Mouse (Mus musculus) stomach, postnatal 0 days (tissue): ENCODE data around the gene Ap4m1.
A peak's percentile ranks its signal among the peaks of the same experiment; 100 is the strongest.

ENCODE experiments used
- CTCF ChIP-seq: IDR thresholded peaks from 2 replicates; pipeline ENCODE4 v1.5.1; 2016; ENCODE audit warnings: antibody characterized with exemption, low read depth, mild to moderate bottlenecking, moderate library complexity
- EP300 ChIP-seq: optimal IDR thresholded peaks from 2 replicates; pipeline ENCODE3; 2016; ENCODE audit warnings: antibody characterized with exemption

DNA sequence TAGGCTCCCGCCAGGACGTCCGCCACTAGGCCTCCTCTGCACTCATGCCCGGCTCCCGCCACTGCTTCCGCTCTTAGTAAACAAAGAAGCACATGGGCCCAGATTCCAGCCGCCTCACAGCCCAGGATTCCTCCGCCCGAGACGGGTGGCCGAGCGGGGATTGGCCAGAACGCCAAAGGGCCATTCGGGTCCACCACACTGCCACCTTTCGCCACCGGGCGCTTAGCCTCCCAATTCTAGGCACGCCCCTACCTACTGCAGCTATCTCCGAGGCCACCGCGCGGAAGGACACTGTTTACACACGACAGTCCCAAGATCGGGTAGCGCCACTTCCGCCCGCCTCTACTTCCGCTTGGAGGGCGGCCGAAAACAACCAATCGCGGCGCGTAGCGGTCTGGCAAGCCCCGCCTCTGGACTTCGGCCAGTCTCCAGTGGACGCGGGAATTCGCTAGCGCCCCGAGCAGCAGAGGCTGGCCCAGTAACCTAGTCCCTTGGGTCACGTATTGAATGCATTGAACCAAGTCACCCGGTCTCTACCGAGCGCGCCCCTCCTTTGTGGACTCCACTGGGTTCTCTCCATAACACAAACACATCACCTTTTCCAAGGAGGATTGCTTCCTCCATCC, 753 bp upstream of the Ap4m1 start:
- TF ChIP-seq CTCF (peak; percentile 44; the same call in 1 of the 2 replicates), EP300 (peak; percentile 94)
